Mouse (Mus musculus) frontal cortex, adult (tissue): Measurements from ENCODE around the gene Ctnnb1.
"Not testable (repeated sequence)": the region's sequence is repeated elsewhere in the genome, so short reads cannot be mapped to it uniquely, and the experiment has no call there.

Experiments
- ATAC-seq: cut with Nextera tagmentation; 2 replicates; pipeline ENCODE4 v1.9.2; 2017; ENCODE audit warnings: mild to moderate bottlenecking, moderate library complexity, mixed read lengths; ENCODE audit not compliant: low TSS enrichment

Gene Ctnnb1

DNA sequence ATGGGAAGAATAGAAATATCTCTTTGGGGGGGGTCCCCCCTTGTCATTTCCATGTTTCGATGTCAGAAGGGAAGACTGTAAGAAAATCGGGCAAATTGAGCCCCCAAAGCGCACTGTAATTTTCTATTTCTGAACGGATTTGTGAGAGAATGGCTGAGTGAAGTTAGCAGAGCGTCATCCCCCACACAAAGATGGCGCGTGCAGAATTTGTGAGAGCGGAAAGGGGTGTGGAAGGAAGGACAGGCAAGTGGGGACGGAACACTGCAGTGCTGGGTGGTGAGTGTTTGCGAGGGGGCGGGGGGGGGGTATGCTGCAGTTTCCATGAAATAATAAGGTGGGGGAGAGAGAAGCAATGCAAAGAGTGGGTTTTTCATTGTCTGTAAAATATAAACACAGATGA is at the start of gene Ctnnb1:
Gene Ctnnb1, plus strand, starts transcription at position 136 of the 400 bp plus-strand sequence.
- ATAC-seq, result no peak

DNA sequence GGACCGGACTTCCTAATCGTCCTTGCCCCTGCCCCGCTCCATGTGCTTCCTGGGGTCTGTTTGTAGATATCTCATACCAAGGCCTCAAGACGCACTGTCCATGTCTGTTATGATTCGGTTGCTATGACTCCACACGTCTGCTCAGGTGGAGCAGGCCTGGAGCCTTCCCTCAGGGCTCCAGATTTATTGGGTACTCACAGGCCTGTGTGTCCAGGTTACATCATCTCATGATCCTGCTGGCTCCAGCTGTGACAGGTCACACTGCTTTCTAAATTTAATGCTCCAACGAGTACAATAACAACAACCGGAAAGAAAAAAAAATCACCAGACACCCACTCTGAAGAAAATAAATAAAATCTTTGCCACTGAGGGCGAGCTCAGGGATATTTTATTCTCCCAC is 48.7 kb upstream of the Ctnnb1 start:
- no peak for ATAC-seq

DNA sequence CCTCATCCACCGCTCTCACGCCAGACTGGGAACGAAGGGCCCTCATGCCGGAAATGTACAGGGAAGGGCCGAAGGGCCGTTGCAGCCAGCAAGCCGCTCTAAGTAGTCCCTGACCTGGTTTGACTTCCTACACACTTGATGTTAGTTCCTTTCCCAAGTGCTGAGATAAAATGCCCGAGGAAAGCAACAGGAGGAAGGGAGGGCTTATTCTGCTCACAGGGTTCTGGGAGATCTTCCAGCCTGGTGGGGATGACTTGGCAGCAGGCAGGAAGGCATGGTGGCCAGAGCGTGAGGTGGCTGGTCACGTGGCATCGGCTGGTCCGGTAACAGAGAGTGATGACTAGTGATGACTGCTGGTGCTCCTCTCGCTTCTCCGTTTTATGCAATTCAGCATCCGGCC is 47.9 kb upstream of the Ctnnb1 start:
- no peak for ATAC-seq

DNA sequence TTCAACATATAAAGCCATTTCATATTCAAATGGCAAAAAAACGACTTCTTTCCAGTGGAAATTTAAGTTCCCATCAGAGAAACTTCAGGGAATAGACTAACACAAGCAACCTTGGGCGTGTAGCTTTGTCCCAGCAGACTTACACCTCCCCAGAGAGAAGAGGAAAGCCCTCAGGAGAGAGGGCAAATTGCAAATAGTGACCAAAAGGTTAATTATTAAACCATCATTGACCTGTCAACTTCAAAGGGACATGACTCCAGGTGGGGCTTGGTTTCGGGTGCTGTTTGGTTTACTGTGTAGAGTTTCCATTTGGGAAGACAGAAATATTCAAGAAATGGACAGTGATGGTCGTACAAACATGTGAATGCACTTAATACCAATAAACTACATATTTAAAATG is 47.2 kb upstream of the Ctnnb1 start:
- no peak for ATAC-seq

DNA sequence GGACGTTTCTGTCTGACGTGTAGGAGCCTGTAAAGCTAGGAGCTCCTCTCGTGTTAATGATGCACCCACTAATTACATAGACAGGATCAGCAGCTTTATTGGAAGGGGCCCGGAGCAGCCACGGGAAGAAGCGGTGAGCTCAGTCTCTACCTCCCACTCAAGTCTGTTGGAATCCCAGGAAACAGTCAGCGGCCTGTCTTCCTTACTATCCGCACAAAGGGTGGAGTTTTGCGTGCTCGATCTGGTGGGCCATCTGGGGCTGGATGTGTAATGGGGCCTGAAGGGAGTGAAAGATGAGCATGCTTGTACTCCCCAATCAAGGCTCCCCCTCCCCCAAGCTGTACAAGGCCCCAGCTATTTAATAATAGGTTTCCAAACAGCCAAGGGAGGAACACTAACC is 44.3 kb upstream of the Ctnnb1 start:
- ATAC-seq, result peak; percentile 70; the same call in 1 of the 2 replicates

DNA sequence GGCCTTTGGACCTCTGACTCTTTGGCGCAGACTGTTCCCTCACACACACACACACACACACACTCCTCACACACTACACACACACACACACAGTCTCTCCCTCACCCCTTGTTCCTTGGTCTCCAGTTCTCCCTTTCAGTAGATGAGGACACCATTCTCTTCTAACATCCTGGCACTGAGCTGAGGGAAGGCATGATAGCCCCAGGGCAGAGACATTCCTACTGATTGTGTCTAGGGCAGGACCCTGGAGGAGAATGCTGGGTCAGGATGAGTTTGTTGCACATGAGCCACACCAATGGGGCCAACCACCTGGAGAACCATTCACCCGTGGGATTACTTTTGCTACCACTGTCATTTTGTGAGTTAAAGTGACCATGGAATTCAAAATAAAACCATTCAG is 41.4 kb upstream of the Ctnnb1 start:
- ATAC-seq, result no peak

DNA sequence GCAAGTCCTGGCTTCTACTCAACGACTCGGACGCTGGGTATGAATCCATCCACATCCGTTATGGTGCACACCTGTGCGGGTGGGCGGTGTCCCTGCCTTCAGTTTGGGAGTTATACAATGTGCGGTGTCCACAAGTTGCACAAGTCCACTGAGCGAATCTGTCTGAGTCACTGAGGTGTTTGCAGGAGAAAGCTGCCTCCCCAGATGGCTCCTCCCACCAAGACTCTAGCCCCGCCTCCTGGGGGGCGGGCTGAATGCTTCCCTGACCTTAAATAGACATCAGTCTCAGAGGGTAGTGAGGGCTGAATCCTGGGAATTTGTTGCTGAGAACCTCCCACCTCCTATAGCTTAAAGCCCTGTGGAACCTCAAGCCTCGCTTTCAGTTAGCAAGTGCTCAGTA is 35.6 kb upstream of the Ctnnb1 start:
- ATAC-seq, result no peak

DNA sequence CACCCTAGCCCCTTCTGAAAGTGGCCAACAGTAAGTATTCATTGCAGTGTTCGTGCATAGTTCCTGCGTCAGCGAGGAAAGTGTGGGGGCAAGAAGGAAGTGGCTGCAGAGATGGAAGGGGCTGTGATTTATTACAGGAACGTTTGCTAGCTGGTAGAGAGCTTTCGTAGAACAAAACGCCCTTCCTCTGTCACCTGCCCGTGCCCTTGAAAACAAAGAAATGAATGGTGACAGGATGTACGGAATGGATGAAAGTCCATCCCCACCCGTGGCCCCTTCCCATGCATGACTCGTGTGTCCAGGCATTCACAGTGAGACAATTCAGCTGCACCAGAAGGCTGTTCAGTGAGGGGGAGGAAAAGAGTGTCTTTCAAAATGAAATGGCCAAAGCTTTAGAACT is 35.0 kb upstream of the Ctnnb1 start:
- ATAC-seq, result no peak

DNA sequence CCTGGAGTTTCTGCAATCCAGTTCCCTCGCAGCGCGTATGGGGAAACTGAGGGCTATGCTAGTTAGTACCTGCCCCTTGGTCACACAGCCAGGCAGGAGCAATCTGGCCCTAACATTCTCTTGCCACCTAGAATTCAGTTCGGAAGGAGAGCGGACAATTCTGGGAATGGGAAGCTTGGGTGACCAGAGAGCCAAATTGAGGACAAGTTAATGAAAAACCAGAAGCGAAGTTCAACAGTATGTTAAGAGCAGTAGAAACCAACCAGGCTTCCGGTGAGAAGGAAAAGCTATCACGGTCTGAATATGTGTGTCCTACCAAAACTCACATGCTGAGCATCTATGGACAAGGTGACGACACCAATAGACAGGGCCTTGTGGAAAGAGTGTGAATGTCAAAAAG is 34.6 kb upstream of the Ctnnb1 start:
- ATAC-seq, result no peak

DNA sequence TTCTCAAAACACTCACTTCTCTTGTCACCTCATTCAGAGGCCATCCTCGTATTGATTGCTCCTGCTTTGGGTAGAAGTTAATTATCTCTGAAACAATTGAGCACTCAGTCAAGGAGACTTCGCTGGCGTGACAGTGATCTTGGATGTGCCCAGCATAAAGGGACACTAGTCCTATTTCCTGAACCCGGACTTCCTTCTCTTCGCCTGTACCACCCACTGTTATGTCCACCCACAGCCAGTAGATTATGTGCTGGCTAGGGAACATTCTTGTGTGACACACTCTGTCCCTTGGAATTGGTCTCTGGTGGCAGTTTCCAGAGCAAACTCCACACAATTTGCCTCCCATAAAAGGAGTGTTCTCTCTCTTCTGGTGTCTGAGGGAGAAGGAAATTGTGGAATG is 32.5 kb upstream of the Ctnnb1 start:
- ATAC-seq, result peak; percentile 50; the same call in 1 of the 2 replicates

DNA sequence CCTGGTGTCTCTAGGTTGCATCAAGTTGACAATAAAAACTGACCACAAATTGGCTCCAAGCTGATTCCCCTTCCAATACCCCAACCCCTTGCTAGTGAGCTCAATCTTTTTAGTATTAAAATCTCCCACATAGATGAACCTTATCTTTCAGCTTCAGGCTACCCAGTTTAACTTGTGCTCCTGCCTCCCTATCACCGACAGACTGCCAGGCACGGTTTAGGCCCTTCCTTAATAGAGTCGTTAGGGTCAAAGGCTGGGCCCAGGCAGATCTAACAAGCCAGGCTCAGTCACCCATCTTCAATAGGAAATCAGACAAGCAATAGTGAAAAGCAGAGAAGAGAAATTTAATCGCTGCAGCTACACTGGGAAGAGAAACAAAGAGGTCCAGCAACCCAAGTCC is 31.7 kb upstream of the Ctnnb1 start:
- ATAC-seq, result no peak

DNA sequence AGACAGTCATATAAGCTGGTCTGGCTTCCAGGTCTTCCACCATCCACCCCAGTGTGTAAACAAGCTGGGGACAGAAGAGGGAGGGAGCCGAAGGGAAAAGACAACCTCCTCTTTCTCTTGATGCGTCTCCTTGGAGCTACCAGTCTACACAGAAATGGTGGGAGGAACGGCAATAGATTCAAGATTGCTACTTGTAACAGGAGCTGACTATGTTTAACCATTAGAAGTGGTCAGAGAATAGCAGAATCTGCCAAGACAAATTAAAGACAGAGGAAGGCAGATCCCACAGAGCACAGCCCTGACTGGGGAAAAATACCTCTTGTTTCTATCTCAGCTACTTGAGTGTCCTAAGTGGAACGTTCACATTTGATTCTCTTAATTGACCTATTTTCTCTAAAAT is 29.2 kb upstream of the Ctnnb1 start:
- ATAC-seq, result no peak

DNA sequence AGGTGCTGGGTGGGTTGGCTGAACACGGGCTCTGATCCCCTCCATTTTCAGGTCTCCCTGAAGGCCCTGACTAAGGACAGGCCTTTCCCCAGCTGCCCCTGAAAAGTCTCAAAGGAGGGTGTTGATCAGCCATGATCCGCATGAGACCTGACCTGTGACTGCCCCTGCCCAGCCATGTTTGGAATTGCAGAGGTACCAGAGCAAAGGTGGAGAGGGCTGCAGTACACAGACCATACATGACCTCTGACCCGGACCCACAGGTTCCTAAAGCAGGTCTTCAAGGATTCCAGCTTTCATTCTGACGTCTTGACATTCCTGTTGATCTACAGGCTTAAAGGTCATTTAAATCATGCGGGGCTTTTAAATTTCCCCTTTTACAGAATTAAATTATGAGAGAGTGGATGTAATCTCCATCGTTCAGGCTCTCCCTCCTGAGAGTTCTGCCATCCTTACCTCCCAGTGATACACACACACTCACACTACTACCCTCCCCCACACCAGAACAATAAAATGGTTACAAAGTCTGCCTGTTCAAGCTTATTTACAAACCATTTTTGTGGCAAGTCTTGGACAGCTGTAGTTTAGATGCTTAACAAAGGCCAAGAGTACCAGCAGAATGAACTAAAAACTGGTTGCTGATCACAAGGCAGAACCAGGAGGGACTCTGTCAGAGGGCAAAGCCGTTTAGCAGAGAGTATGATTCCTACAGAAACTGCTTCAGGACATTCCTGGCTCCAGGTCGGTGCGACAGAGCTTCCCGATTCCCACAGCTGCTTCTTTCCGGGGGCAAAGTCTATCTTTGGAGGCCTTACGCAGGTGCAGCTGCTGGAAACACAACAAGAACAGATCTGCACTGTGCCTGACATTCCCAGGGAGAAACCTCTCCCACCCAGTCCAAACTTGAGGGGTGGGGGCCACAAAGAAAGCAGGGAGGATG is 28.4 kb upstream of the Ctnnb1 start:
- no peak for ATAC-seq

DNA sequence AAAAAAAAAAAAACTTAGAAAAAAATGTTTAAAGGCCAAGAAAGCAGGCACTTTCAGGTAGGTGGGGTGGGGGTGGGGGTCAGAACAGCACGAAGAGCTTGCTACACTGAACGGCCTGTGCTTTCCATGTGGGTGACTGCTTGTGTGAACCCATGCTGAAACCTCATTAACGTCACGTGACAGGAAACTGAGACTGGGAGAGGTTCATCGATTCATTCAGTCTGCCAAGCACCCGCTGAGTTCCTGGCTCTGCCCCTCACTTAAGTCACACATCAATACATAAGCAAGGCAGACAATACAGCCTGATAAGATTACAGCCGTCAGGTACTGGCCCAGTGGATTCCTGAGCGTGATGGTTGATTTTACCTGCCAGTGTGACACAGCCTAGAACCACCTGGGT is 26.5 kb upstream of the Ctnnb1 start:
- ATAC-seq, result no peak

DNA sequence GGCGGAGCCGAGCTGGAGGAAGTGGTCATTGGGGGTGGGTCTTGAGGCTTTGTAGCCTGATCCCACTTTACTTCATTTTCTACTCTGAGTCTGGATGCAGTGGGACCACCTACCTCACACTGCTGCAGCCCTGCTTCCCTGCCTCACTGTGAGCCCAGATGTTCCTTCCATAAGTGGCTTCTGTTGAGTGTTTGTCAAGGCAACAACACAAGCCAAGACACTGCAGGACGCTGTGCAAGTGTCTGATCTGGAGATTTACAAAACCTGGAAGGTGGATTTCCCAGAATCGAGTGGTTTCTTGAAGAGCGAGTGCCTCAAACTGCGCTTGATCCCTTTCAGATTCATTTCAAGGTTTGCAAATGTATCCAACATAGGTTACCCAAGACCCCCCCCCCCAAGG is 20.6 kb upstream of the Ctnnb1 start:
- ATAC-seq, result no peak

DNA sequence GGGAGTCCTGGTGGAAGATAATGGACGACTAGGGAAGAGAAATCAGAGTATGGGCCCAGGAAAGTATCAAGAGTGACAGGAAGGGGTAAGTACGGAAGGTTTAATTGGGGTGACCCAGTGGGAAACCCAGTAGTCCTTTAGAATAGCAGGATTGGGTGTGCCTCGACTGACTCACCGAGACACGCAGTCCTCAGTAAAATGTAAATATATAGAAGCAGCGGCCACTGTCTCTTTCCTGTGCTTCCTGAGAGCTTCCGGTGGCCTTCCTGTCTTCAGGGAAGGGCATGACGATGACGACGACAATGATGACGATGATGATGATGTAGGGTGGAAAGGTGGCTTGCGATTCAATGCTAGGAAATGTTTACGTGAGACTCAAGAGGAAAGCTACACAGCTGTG is 15.9 kb upstream of the Ctnnb1 start:
- no peak for ATAC-seq

DNA sequence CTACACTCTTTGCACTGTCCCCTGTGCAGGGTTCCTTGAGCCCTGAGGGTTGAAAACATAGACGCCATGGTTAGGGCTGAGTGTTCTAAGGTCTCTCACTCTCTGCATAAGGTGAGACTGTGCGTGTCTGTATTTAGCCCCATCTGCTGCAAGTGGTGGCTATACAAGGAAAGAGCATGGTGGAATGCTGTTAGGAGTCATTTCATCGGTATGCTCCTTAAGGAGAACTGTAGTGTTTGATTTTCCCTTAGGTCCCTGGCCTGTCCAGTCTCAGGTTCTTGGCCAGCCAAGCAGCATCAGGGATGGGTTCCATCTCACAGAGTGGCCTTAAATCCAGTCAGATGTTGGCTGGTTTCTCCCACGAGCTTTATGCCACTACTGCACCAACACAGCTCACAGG is 14.6 kb upstream of the Ctnnb1 start:
- no peak for ATAC-seq

DNA sequence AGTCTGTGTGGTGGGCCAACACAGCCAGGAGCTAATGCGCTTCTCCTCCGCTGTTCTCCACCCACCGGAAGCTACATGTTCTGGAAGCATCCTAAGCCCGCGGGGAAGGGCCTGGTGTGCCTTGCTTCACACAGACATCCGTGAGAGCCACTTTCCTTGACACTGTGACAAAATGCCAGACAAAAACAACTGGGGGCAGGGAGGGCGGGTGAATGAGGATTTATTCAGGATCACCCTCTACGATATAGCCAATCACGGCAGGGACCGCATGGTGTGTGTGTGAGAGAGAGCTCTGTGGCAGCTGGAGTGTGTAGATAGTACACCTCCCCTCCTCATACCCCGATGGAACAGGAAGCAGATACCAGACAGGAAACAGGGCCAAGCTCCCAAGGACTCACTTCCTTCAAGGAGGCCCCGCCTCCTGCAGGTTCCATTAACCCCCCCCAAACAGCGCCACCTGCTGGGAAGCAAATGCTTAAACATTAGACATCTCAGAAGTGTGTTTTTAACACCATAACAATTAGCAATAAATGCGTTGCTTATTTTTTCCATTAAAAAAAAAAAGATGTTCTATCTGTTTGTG is 14.0 kb upstream of the Ctnnb1 start:
- ATAC-seq, result no peak

DNA sequence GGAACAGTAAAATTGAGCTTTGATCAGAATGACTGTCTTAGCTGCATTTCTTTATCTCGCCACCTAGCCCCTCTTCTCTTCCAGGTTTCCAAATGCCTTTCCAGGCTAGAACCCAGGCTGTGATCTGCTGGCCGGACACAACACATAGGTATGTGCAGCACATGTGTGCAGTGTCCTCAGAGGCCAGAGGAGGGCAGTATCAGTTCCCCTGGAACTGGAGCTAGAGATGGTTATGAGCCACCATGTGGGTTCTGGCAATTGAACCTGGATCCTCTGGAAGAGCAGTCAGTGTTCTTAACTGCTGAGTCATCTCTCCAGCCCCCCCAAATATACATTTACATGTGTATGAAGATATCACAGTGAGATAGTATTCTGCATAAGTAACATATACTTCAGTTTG is 11.4 kb upstream of the Ctnnb1 start:
- not testable (repeated sequence) for ATAC-seq

DNA sequence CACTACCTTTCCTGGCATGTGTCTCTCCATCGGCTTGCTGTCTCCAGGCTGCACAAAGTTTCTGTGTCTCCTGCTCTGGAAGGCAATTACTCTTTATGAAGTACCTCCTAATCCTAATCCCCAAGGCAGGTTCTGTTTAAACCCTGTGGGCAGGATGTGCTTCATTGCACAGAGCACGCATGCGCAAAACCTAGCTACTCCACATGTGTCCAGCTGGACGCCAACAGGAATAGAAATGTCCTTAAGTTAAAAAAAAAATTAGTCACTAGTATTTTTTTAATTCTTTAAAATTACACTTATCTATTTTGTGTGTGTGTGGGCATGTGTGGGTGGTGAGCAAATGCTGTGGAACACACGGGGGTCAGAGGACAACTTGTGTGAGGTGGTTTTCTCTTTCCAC is 10.8 kb upstream of the Ctnnb1 start:
- no peak for ATAC-seq

DNA sequence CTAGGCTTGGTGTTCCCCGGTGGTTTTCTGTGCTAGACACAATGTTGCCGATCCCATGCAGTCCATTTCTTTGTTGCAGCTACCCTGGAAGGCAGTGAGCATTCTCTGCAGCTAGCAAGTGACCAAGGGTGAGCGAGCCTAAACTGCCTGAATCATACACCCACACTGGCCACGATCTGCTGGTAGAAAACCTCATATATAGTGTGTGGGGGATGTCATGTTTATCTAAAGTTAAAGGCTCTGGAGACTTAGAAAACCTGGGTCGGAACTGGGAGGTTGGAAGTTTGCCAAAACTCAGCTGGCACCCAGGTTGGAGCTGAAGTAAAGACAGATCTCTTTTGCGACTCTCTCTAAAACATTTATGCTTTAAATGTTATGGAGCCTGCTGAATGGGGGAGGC is 10.4 kb upstream of the Ctnnb1 start:
- ATAC-seq, result peak; percentile 62; the same call in 1 of the 2 replicates

DNA sequence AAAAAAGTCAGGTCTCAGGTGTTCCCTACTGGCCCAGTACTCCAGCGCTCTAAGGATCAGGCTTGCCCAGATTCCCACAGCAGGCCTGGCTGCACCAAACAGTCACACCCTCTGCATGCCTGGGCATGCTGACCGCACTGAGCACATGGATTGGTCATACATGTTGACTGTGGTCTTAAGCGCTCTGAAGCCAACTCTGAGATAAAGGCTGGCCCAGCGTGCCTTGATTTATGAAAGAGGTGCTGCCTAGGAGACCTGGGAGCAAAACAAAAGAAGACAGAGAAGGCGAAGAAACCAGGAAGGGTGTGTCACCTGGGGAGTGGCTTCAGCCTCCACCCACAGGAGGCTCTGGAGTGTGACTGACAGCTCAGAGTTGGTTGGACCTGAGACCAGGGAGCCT is 9.9 kb upstream of the Ctnnb1 start:
- no peak for ATAC-seq

DNA sequence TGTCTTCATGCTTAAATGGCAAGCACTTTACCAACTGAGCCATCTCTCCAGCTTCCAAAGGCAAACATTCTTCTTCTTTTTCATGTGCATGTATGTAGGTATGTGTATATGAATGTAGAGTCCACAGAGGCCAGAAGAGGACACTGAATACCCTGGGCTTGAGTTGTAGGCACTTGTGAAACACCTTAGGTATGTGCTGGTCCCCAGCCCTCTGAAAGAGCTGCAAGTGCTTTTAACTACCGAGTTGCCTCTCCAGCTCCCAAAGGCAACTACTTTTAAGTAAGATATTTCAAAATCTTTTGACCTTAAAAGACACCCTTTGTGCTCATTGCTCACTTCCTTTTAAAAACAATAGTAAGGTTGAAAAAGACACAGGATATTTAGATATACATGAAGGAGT is 2.9 kb upstream of the Ctnnb1 start:
- ATAC-seq, result no peak
